Mouse (Mus musculus): ENCODE results near the gene Gys2. TPM values are rescaled to one million over a fixed set of nuclear protein-coding genes. Genes with fewer than 3 reads are reported as not detected.
A peak's percentile ranks its signal among the peaks of the same experiment; 100 is the strongest.

Gys2 gene
- polyA plus RNA-seq, 1 experiment, result not detected

GRCm38 (mm10) chr6:142387755-142388271, 85.1 kb downstream of the Gys2 start:
- Histone ChIP-seq H3K27ac (ENCODE audit: insufficient read depth, low read depth, low read length) (no peak overlapping the region), H3K4me1 (ENCODE audit: control insufficient read depth, insufficient read depth, low read length) (peaks cover 2% of the 10 kb centered on the region; the same call in 1 of the 2 replicates), H3K4me3 (ENCODE audit: insufficient read depth, low read depth, low read length) (peak overlapping the region; percentile 91)
- TF ChIP-seq CTCF (IDR thresholded peaks at IDR 0.05; ENCODE audit: insufficient read depth, low read depth, low read length) (no peak), POLR2A (IDR thresholded peaks at IDR 0.05; ENCODE audit: insufficient read depth, low read depth, low read length) (no peak)
- 14% methylated on average over 8 of the region's 8 CpGs for WGBS

GRCm38 (mm10) chr6:142387011-142387754, 85.7 kb downstream of the Gys2 start, which contains the start of the genes Recql and Golt1b:
TSS of gene Recql (minus strand) at chr6:142387087.
TSS of gene Golt1b (plus strand) at chr6:142387221.
- peaks cover 2% of the 10 kb centered on the region; the same call in 1 of the 2 replicates for H3K4me1 ChIP-seq (ENCODE audit: control insufficient read depth, insufficient read depth, low read length)
- peak within 1 kb of the TSS; percentile 91 for H3K4me3 ChIP-seq (ENCODE audit: insufficient read depth, low read depth, low read length)
- TF ChIP-seq CTCF (IDR thresholded peaks at IDR 0.05; ENCODE audit: insufficient read depth, low read depth, low read length), result no peak
- TF ChIP-seq POLR2A (IDR thresholded peaks at IDR 0.05; ENCODE audit: insufficient read depth, low read depth, low read length), result peak; percentile 54
- no peak within 1 kb of the TSS; the same call in 1 of the 2 replicates for H3K27ac ChIP-seq (ENCODE audit: insufficient read depth, low read depth, low read length)
- under 1% methylated on average over 87 of the region's 87 CpGs for WGBS

GRCm38 (mm10) chr6:142386285-142387010, 86.5 kb downstream of the Gys2 start:
- TF ChIP-seq POLR2A (IDR thresholded peaks at IDR 0.05; ENCODE audit: insufficient read depth, low read depth, low read length) (no peak), CTCF (IDR thresholded peaks at IDR 0.05; ENCODE audit: insufficient read depth, low read depth, low read length) (no peak)
- Histone ChIP-seq H3K4me3 (ENCODE audit: insufficient read depth, low read depth, low read length) (peak overlapping the region; percentile 72), H3K4me1 (ENCODE audit: control insufficient read depth, insufficient read depth, low read length) (no peaks in the 10 kb centered on the region), H3K27ac (ENCODE audit: insufficient read depth, low read depth, low read length) (no peak overlapping the region)
- WGBS, result 5% methylated on average over 31 of the region's 31 CpGs

- 90% methylated on average over 9 of the region's 9 CpGs for WGBS
- H3K27ac ChIP-seq (ENCODE audit: insufficient read depth, low read depth, low read length), result no peak overlapping the region
- no peaks in the 10 kb centered on the region for H3K4me1 ChIP-seq (ENCODE audit: control insufficient read depth, insufficient read depth, low read length)
- H3K4me3 ChIP-seq (ENCODE audit: insufficient read depth, low read depth, low read length), result no peak overlapping the region
- TF ChIP-seq CTCF (IDR thresholded peaks at IDR 0.05; ENCODE audit: insufficient read depth, low read depth, low read length) (no peak), POLR2A (IDR thresholded peaks at IDR 0.05; ENCODE audit: insufficient read depth, low read depth, low read length) (no peak)
Measured at GRCm38 (mm10) chr6:142384521-142384920, 88.4 kb downstream of the Gys2 start.

- 95% methylated on average over 7 of the region's 7 CpGs for WGBS
- Histone ChIP-seq H3K4me1 (ENCODE audit: control insufficient read depth, insufficient read depth, low read length) (no peaks in the 10 kb centered on the region), H3K27ac (ENCODE audit: insufficient read depth, low read depth, low read length) (no peak overlapping the region), H3K4me3 (ENCODE audit: insufficient read depth, low read depth, low read length) (no peak overlapping the region)
- TF ChIP-seq POLR2A (IDR thresholded peaks at IDR 0.05; ENCODE audit: insufficient read depth, low read depth, low read length) (no peak), CTCF (IDR thresholded peaks at IDR 0.05; ENCODE audit: insufficient read depth, low read depth, low read length) (no peak)
Measured at GRCm38 (mm10) chr6:142381615-142382014, 91.3 kb downstream of the Gys2 start.

GRCm38 (mm10) chr6:142379961-142380360, 92.9 kb downstream of the Gys2 start:
- Histone ChIP-seq H3K4me1 (ENCODE audit: control insufficient read depth, insufficient read depth, low read length) (no peaks in the 10 kb centered on the region), H3K27ac (ENCODE audit: insufficient read depth, low read depth, low read length) (no peak overlapping the region), H3K4me3 (ENCODE audit: insufficient read depth, low read depth, low read length) (no peak overlapping the region)
- WGBS, result 67% methylated on average over 6 of the region's 6 CpGs
- TF ChIP-seq CTCF (IDR thresholded peaks at IDR 0.05; ENCODE audit: insufficient read depth, low read depth, low read length), result no peak
- TF ChIP-seq POLR2A (IDR thresholded peaks at IDR 0.05; ENCODE audit: insufficient read depth, low read depth, low read length), result no peak

GRCm38 (mm10) chr6:142378576-142379330, 94.2 kb downstream of the Gys2 start:
- no peak for TF ChIP-seq POLR2A (IDR thresholded peaks at IDR 0.05; ENCODE audit: insufficient read depth, low read depth, low read length)
- TF ChIP-seq CTCF (IDR thresholded peaks at IDR 0.05; ENCODE audit: insufficient read depth, low read depth, low read length), result no peak
- WGBS, result 94% methylated on average over 8 of the region's 8 CpGs
- no peak overlapping the region for H3K4me3 ChIP-seq (ENCODE audit: insufficient read depth, low read depth, low read length)
- H3K4me1 ChIP-seq (ENCODE audit: control insufficient read depth, insufficient read depth, low read length), result no peaks in the 10 kb centered on the region
- no peak overlapping the region for H3K27ac ChIP-seq (ENCODE audit: insufficient read depth, low read depth, low read length)

- WGBS, result 40% methylated on average over 1 of the region's 1 CpGs
Measured at GRCm38 (mm10) chr6:142377081-142377480, 95.8 kb downstream of the Gys2 start.

More at GRCm38 (mm10) chr6:142377081-142377480, 95.8 kb downstream of the Gys2 start:
- no peaks in the 10 kb centered on the region for H3K4me1 ChIP-seq (ENCODE audit: control insufficient read depth, insufficient read depth, low read length)
- no peak overlapping the region for H3K4me3 ChIP-seq (ENCODE audit: insufficient read depth, low read depth, low read length)
- H3K27ac ChIP-seq (ENCODE audit: insufficient read depth, low read depth, low read length), result no peak overlapping the region
- TF ChIP-seq CTCF (IDR thresholded peaks at IDR 0.05; ENCODE audit: insufficient read depth, low read depth, low read length) (no peak), POLR2A (IDR thresholded peaks at IDR 0.05; ENCODE audit: insufficient read depth, low read depth, low read length) (no peak)

Other genes with a start within 250 kb of the Gys2 start
- not detected in 2 replicates for gene Iapp, start 174.7 kb downstream of the Gys2 start, polyA plus RNA-seq (2012; ENCODE audit: insufficient read depth, insufficient read length, low replicate concordance, missing spikeins)
- gene Slco1a5, start 150.1 kb downstream of the Gys2 start, polyA plus RNA-seq (2012; ENCODE audit: insufficient read depth, insufficient read length, low replicate concordance, missing spikeins), result not detected in 2 replicates
- not detected in 2 replicates for gene Pyroxd1, start 127.5 kb downstream of the Gys2 start, polyA plus RNA-seq (2012; ENCODE audit: insufficient read depth, insufficient read length, low replicate concordance, missing spikeins)
- gene Recql, start 86.0 kb downstream of the Gys2 start, polyA plus RNA-seq (2012; ENCODE audit: insufficient read depth, insufficient read length, low replicate concordance, missing spikeins), result not detected in 2 replicates
- not detected in 2 replicates for gene Golt1b, start 85.9 kb downstream of the Gys2 start, polyA plus RNA-seq (2012; ENCODE audit: insufficient read depth, insufficient read length, low replicate concordance, missing spikeins)
- gene Spx, start 59.7 kb downstream of the Gys2 start, polyA plus RNA-seq (2012; ENCODE audit: insufficient read depth, insufficient read length, low replicate concordance, missing spikeins), result not detected in 2 replicates
- 432 and 608 TPM in 2 replicates for gene Ldhb, start 34.8 kb upstream of the Gys2 start, polyA plus RNA-seq (2012; ENCODE audit: insufficient read depth, insufficient read length, low replicate concordance, missing spikeins)
- not detected in 2 replicates for gene Kcnj8, start 98.5 kb upstream of the Gys2 start, polyA plus RNA-seq (2012; ENCODE audit: insufficient read depth, insufficient read length, low replicate concordance, missing spikeins)
- not detected in 2 replicates for gene Abcc9, start 229.2 kb upstream of the Gys2 start, polyA plus RNA-seq (2012; ENCODE audit: insufficient read depth, insufficient read length, low replicate concordance, missing spikeins)